Mouse (Mus musculus) MEL (cell line): ENCODE results near the gene Hoxa5. TPM values are rescaled to one million over a fixed set of nuclear protein-coding genes. Genes with fewer than 3 reads are reported as not detected.

Experiments used
- DNase-seq: peaks from one replicate; pipeline ENCODE4 v3.0.0; 2011; ENCODE audit warnings: low read depth, low spot score
- H3K27ac ChIP-seq: 2 replicates; pipeline ENCODE4 v1.5.1; 2012; ENCODE audit warnings: low read depth, mild to moderate bottlenecking, control low read depth, low read length, moderate library complexity; ENCODE audit not compliant: control insufficient read depth
- H3K27me3 ChIP-seq, 2 experiments: fragments of 150-350 bp in 1 of 2; sonication (generic) in 1 of 2; 2 replicates each; pipeline ENCODE4 v1.6.1; 2012; ENCODE audit warnings: low read length in 2 of 2, mild to moderate bottlenecking in 2 of 2, improper control_type of control experiment in 1 of 2, moderate library complexity in 1 of 2; ENCODE audit not compliant: insufficient read depth in 2 of 2, control insufficient read depth in 1 of 2
- H3K36me3 ChIP-seq, 2 experiments: 2 replicates each; pipeline ENCODE4 v1.6.1; 2012 to 2014; ENCODE audit warnings: low read length in 2 of 2, improper control_type of control experiment in 1 of 2, inconsistent platforms in 1 of 2, mild to moderate bottlenecking in 1 of 2; ENCODE audit not compliant: insufficient read depth in 2 of 2, control insufficient read depth in 1 of 2
- H3K4me1 ChIP-seq, 2 experiments: fragments of 150-350 bp in 1 of 2; sonication (generic) in 1 of 2; 2 replicates each; pipeline ENCODE4 v1.6.1; 2012; ENCODE audit warnings: low read length in 2 of 2, improper control_type of control experiment in 1 of 2, mild to moderate bottlenecking in 1 of 2; ENCODE audit not compliant: insufficient read depth in 2 of 2, control insufficient read depth in 1 of 2
- H3K4me3 ChIP-seq, 2 experiments: fragments of 150-350 bp in 1 of 2; sonication (generic) in 1 of 2; 2 replicates each; pipeline ENCODE4 v1.5.1; 2012; ENCODE audit warnings: low read depth in 2 of 2, low read length in 2 of 2, mild to moderate bottlenecking in 2 of 2, moderate library complexity in 2 of 2, control low read depth in 1 of 2, improper control_type of control experiment in 1 of 2; ENCODE audit not compliant: control insufficient read depth in 1 of 2, insufficient read depth in 1 of 2
- H3K79me2 ChIP-seq: 2 replicates; pipeline ENCODE4 v1.6.1; 2012; ENCODE audit warnings: mild to moderate bottlenecking, low read length, moderate library complexity; ENCODE audit not compliant: control insufficient read depth, poor library complexity, insufficient read depth
- H3K9ac ChIP-seq: 2 replicates; pipeline ENCODE4 v1.6.1; 2012; ENCODE audit warnings: low read depth, mild to moderate bottlenecking, control low read depth, low read length, moderate library complexity; ENCODE audit not compliant: control insufficient read depth, poor library complexity, severe bottlenecking
- H3K9me3 ChIP-seq: fragments of 150-350 bp; sonication (generic); replicated peaks from 2 replicates; pipeline ENCODE4 v1.6.1; 2012; ENCODE audit warnings: mild to moderate bottlenecking, low read length, improper control_type of control experiment, moderate library complexity; ENCODE audit not compliant: insufficient read depth
- ELF1 ChIP-seq: IDR thresholded peaks from 2 replicates; pipeline ENCODE4 v1.6.1; 2014; ENCODE audit warnings: low read depth, mild to moderate bottlenecking, inconsistent platforms, low read length, improper control_type of control experiment, moderate library complexity
- ETS1 ChIP-seq: IDR thresholded peaks from 2 replicates; pipeline ENCODE4 v1.6.1; 2012; ENCODE audit warnings: low read depth, mild to moderate bottlenecking, inconsistent platforms, low read length, improper control_type of control experiment, moderate library complexity
- GATA1 ChIP-seq: IDR thresholded peaks from 2 replicates; pipeline ENCODE4 v1.6.1; 2011; ENCODE audit warnings: low read depth, low read length, improper control_type of control experiment
- HCFC1 ChIP-seq: IDR thresholded peaks from 2 replicates; pipeline ENCODE4 v1.6.1; 2012; ENCODE audit warnings: low read depth, mild to moderate bottlenecking, inconsistent platforms, low read length, improper control_type of control experiment, moderate library complexity
- JUND ChIP-seq: IDR thresholded peaks from 2 replicates; pipeline ENCODE4 v1.6.1; 2011; ENCODE audit warnings: low read depth, mild to moderate bottlenecking, improper control_type of control experiment, low read length
- MXI1 ChIP-seq: IDR thresholded peaks from 2 replicates; pipeline ENCODE4 v1.6.1; 2011; ENCODE audit warnings: mild to moderate bottlenecking, low read depth, low read length, improper control_type of control experiment
- POLR2A ChIP-seq, 2 experiments: IDR thresholded peaks; 2 replicates each; pipeline ENCODE4 v1.6.1; 2011 to 2012; ENCODE audit warnings: low read length in 2 of 2, mild to moderate bottlenecking in 2 of 2, control low read depth in 1 of 2, improper control_type of control experiment in 1 of 2, low read depth in 1 of 2, moderate library complexity in 1 of 2; ENCODE audit not compliant: control insufficient read depth in 1 of 2, insufficient read depth in 1 of 2, poor library complexity in 1 of 2
- POLR2AphosphoS2 ChIP-seq: IDR thresholded peaks from 2 replicates; pipeline ENCODE4 v1.6.1; 2011; ENCODE audit warnings: low read length, improper control_type of control experiment
- TCF12 ChIP-seq: IDR thresholded peaks from 2 replicates; pipeline ENCODE4 v1.6.1; 2014; ENCODE audit warnings: low read depth, mild to moderate bottlenecking, inconsistent platforms, low read length, improper control_type of control experiment, moderate library complexity
- USF2 ChIP-seq, 2 experiments: IDR thresholded peaks; 2 replicates each; pipeline ENCODE4 v1.6.1; 2011 to 2012; ENCODE audit warnings: improper control_type of control experiment in 2 of 2, low read length in 2 of 2, borderline replicate concordance in 1 of 2, inconsistent platforms in 1 of 2, low read depth in 1 of 2, mild to moderate bottlenecking in 1 of 2; ENCODE audit not compliant: insufficient read depth in 1 of 2
- polyA plus RNA-seq, 2 experiments: library from polyadenylated mRNA; stranded (reverse) in 1 of 2; unstranded in 1 of 2; fragments of >175 nt in 1 of 2; fragments of >200 nt in 1 of 2; gene quantifications; 2 replicates each; pipeline versions ENCODE4 v1.2.1 to v1.2.4; 2012; ENCODE audit warnings: low replicate concordance in 2 of 2, low read depth in 1 of 2; ENCODE audit not compliant: insufficient read length in 2 of 2, insufficient read depth in 1 of 2, missing spikeins in 1 of 2
- total RNA-seq: library from RNA; depleted of rRNA; stranded (reverse); fragments of 300-350 nt; gene quantifications from 2 replicates; pipeline ENCODE4 v1.2.3, GENCODE M21; 2012

The Hoxa5 gene
- total and polyA plus RNA-seq, 3 experiments = not detected

GRCm38 (mm10) chr6:52176391-52176790 is 28.0 kb downstream of the Hoxa5 start:
- DNase-seq = no peak
- no peaks in the 10 kb centered on the region for H3K9me3 ChIP-seq
- H3K4me1 ChIP-seq = no peaks in the 10 kb centered on the region
- H3K79me2 ChIP-seq = no peaks in the 10 kb centered on the region
- no peak overlapping the region for H3K4me3 ChIP-seq
- H3K27ac ChIP-seq = no peak overlapping the region
- H3K27me3 ChIP-seq = no peaks in the 10 kb centered on the region
- H3K9ac ChIP-seq = no peak overlapping the region
- TF ChIP-seq USF2 (IDR thresholded peaks at IDR 0.05; ENCODE audit: borderline replicate concordance in 1 of 2, insufficient read depth in 1 of 2, low read depth in 1 of 2, low read length in 2 of 2) (no peak), HCFC1 (no peak), ELF1 (no peak), POLR2A (IDR thresholded peaks at IDR 0.05; ENCODE audit: control insufficient read depth in 1 of 2, insufficient read depth in 1 of 2, low read depth in 1 of 2, low read length in 2 of 2, poor library complexity in 1 of 2) (no peak)
- TF ChIP-seq, all 39 proteins: peak for 0
- no peaks in the 10 kb centered on the region for H3K36me3 ChIP-seq

- Histone ChIP-seq H3K27ac (no peak overlapping the region), H3K79me2 (no peaks in the 10 kb centered on the region), H3K4me3 (no peak overlapping the region), H3K4me1 (no peaks in the 10 kb centered on the region), H3K36me3 (no peaks in the 10 kb centered on the region), H3K9ac (no peak overlapping the region), H3K27me3 (no peaks in the 10 kb centered on the region), H3K9me3 (no peaks in the 10 kb centered on the region)
- TF ChIP-seq POLR2AphosphoS2 = no peak
- no peak for DNase-seq
Observed at GRCm38 (mm10) chr6:52175864-52176263, 28.5 kb downstream of the Hoxa5 start.

GRCm38 (mm10) chr6:52174968-52175751 is 29.2 kb downstream of the Hoxa5 start:
- Histone ChIP-seq H3K9ac (no peak overlapping the region), H3K4me1 (no peaks in the 10 kb centered on the region), H3K79me2 (no peaks in the 10 kb centered on the region), H3K36me3 (no peaks in the 10 kb centered on the region), H3K27me3 (no peaks in the 10 kb centered on the region), H3K27ac (no peak overlapping the region), H3K4me3 (no peak overlapping the region), H3K9me3 (no peaks in the 10 kb centered on the region)
- no peak for DNase-seq
- TF ChIP-seq GATA1 (no peak), ETS1 (no peak), TCF12 (no peak), MXI1 (no peak), JUND (no peak)
